Mouse (Mus musculus): ENCODE measurements around the gene Wnt3.

GRCm38 (mm10) chr11:103765556-103766011 lies 8.4 kb upstream of the Wnt3 start:
- no peak for TF ChIP-seq CTCF (IDR thresholded peaks at IDR 0.05; ENCODE audit: low read depth, low read length)
- no peak for TF ChIP-seq POLR2AphosphoS5 (IDR thresholded peaks at IDR 0.05; ENCODE audit: insufficient replicate concordance, low read depth, low read length)
- no peak for TF ChIP-seq GATA2 (IDR thresholded peaks at IDR 0.05; ENCODE audit: borderline replicate concordance, low read depth, low read length)
- no peak for TF ChIP-seq GATA1 (IDR thresholded peaks at IDR 0.05; ENCODE audit: borderline replicate concordance, low read length)
- TF ChIP-seq TAL1 (conservative IDR thresholded peaks at IDR 0.05; ENCODE audit: low read depth, low read length): no peak

All from G1E (cell line).